Mouse (Mus musculus) kidney, postnatal 0 days (tissue): ENCODE results near the gene Sdk2. TPM values are rescaled to one million over a fixed set of nuclear protein-coding genes. Genes with fewer than 3 reads are reported as not detected.

Experiments
- ATAC-seq: fragments of 200-750 bp; cut with Nextera tagmentation; replicated peaks from 2 replicates; pipeline ENCODE4 v1.8.0; 2017; ENCODE audit warnings: low read depth, moderate number of reproducible peaks, moderate TSS enrichment, moderate library complexity; ENCODE audit not compliant: low FRiP score
- DNase-seq: peaks from one replicate; pipeline ENCODE4 v3.0.0-alpha.2; 2016; ENCODE audit warnings: low spot score
- H3K27ac ChIP-seq: fragments of 300-500 bp; sonication (generic); 2 replicates; pipeline ENCODE4 v1.5.1; 2014; ENCODE audit warnings: mild to moderate bottlenecking
- H3K27me3 ChIP-seq: fragments of 300-500 bp; sonication (generic); 2 replicates; pipeline ENCODE4 v1.6.1; 2014; ENCODE audit warnings: low read length, mixed read lengths; ENCODE audit not compliant: insufficient read depth
- H3K36me3 ChIP-seq: fragments of 300-500 bp; sonication (generic); 2 replicates; pipeline ENCODE4 v1.6.1; 2014; ENCODE audit warnings: low read length, mixed read lengths; ENCODE audit not compliant: insufficient read depth
- H3K4me1 ChIP-seq: fragments of 300-500 bp; sonication (generic); replicated peaks from 2 replicates; pipeline ENCODE4 v1.6.1; 2014; ENCODE audit warnings: antibody characterized with exemption, low read length, mixed read lengths; ENCODE audit not compliant: insufficient read depth
- H3K4me2 ChIP-seq: fragments of 300-500 bp; sonication (generic); 2 replicates; pipeline ENCODE4 v1.6.1; 2014; ENCODE audit warnings: mild to moderate bottlenecking, low read length, moderate library complexity, mixed read lengths
- H3K4me3 ChIP-seq: fragments of 300-500 bp; sonication (generic); replicated peaks from 2 replicates; pipeline ENCODE4 v1.5.1; 2014; ENCODE audit warnings: low read depth, low read length
- H3K9ac ChIP-seq: fragments of 300-500 bp; sonication (generic); 2 replicates; pipeline ENCODE4 v1.6.1; 2014; ENCODE audit warnings: low read depth, low read length
- H3K9me3 ChIP-seq: fragments of 300-500 bp; sonication (generic); replicated peaks from 2 replicates; pipeline ENCODE4 v1.6.1; 2016; ENCODE audit warnings: low read length, inconsistent platforms, mixed read lengths
- CTCF ChIP-seq: IDR thresholded peaks from 2 replicates; pipeline ENCODE4 v1.5.1; 2016; ENCODE audit warnings: antibody characterized with exemption, low read depth, mild to moderate bottlenecking, moderate library complexity
- WGBS: fragments of 180-500 bp; shearing (Covaris S2); extraction: QIAGEN DNeasy Blood & Tissue Kit; methylation state at CpG from one replicate; pipeline ENCODE4 v1.1.7; 2014; 5-methylcytosine and 5-hydroxymethylcytosine counted together
- polyA plus RNA-seq: library from polyadenylated mRNA; unstranded; fragments of >200 nt; fragmentation: Nextera tagmentation; extraction: Ambion mirVana; gene quantifications from 2 replicates; pipeline ENCODE4 v1.2.1, GENCODE M21; 2015

Gene Sdk2
- polyA plus RNA-seq, 1 experiment from 2014 or later = 2.2 TPM

DNA sequence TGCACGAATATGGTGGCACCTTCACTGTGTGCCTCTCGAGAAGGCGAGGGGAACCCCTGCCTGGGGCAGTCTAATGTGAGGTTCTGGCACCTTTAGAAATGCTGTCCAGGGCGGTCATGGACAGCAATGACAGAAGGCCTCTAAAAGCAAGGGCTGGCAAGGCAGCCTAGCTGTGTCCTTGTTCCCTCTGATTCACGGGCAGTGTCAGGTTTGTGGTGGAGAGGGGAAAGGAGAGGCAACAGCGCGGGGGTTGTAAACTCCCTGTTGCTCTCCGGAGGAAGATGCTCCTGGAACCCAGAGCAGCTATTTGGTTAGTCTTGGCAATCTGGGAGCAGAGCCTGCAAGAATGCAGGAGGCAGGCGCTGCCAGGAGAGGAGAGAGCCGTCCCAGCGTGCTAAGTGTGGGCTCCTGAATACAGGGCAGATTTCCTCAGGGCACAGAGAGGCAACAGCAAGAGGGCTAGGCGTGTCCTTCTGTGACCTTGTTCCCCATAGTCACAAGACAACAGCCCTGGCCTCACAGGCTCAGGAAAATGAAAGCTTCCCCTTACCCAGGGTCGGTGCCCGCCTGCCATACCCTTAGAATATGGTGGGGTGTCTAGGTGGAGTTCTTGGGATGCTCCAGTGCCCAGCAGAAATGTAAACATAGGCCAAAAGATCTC lies 289.9 kb downstream of the Sdk2 start:
- H3K27me3 ChIP-seq = no peaks in the 10 kb centered on the region
- no peaks in the 10 kb centered on the region for H3K36me3 ChIP-seq
- no peak overlapping the region for H3K9ac ChIP-seq
- H3K4me2 ChIP-seq = no peak overlapping the region
- TF ChIP-seq CTCF = no peak
- WGBS = 57% methylated on average over 14 of the region's 14 CpGs
- ATAC-seq = no peak
- 0 out of 2 replicates have a peak overlapping the region, but pooled peaks have one; percentile 13 for H3K27ac ChIP-seq
- H3K4me3 ChIP-seq = no peak overlapping the region
- DNase-seq = no peak
- no peaks in the 10 kb centered on the region for H3K9me3 ChIP-seq
- H3K4me1 ChIP-seq = peaks cover 19% of the 10 kb centered on the region

DNA sequence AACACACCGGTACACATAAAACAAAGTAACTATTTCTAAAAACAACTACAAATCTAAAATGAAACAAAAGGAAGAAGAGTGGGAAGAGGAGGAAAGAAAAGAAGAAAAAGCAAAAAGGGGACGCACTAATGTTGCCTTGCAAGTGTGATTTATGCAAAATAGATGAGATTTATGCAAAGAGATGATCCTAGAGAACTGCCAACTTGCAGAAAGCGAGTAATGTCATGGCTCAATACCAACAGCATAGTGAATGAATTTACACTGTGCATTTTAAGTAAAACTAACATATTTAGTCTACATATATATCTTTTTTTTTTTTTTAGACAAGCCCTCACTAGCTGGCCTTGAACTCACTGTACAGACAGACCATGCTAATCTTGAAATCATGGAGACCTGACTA lies 292.1 kb downstream of the Sdk2 start:
- H3K4me3 ChIP-seq = no peak overlapping the region
- H3K9ac ChIP-seq = no peak overlapping the region
- no peak overlapping the region for H3K27ac ChIP-seq
- no peaks in the 10 kb centered on the region for H3K9me3 ChIP-seq
- 93% methylated on average over 3 of the region's 3 CpGs for WGBS
- TF ChIP-seq CTCF = no peak
- H3K27me3 ChIP-seq = no peaks in the 10 kb centered on the region
- no peak for DNase-seq
- ATAC-seq = no peak
- no peak overlapping the region for H3K4me2 ChIP-seq
- H3K36me3 ChIP-seq = no peaks in the 10 kb centered on the region
- H3K4me1 ChIP-seq = peaks cover 13% of the 10 kb centered on the region

DNA sequence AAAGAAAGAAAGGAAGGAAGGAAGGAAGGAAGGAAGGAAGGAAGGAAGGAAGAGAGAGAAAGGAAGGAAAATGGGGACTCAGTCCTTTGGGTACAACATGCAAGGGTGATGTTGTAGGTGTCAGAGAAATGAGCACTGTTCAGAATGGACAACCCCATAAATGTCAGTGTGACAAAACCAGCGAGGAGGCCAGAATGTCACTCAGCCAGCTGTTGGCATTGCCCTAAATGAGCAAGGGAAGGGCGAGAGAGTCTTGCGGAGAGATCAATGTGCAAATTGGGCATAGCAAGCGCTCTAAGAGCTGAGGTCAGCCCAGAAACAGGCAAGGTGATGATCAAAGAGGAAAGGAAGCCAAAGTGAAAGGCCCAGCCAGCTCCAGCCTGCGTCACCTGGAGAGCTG lies 293.7 kb downstream of the Sdk2 start:
- ATAC-seq = no peak
- no peak for TF ChIP-seq CTCF
- WGBS = 85% methylated on average over 5 of the region's 5 CpGs

DNA sequence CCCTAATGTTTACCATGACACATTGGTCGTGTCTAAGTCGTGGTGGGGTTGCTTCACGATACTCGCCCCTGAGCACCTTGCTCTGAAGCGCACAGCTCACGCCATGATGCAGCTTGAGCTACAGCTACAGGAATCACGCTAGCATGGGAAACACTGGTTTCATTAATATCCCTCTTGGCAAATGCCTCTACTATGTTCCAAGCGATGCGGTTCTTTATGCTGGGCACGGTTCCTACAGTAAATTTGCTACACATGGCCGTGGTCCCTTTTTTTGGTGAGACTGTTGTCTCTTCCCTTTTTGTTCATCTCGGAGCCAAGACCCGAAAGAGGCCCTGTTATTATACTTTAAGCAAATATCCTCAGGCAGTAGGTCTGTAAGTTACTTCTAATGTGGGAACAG lies 295.7 kb downstream of the Sdk2 start:
- 89% methylated on average over 13 of the region's 13 CpGs for WGBS
- Histone ChIP-seq H3K36me3 (no peaks in the 10 kb centered on the region), H3K27me3 (no peaks in the 10 kb centered on the region), H3K9ac (no peak overlapping the region), H3K9me3 (no peaks in the 10 kb centered on the region), H3K27ac (no peak overlapping the region), H3K4me3 (no peak overlapping the region), H3K4me2 (no peak overlapping the region), H3K4me1 (0 out of 2 replicates have a peak, but pooled peaks cover 15% of the 10 kb centered on the region)
- ATAC-seq (no peak), DNase-seq (no peak)
- no peak for TF ChIP-seq CTCF

More for the DNA sequence above, 293.7 kb downstream of the Sdk2 start:
- no peaks in the 10 kb centered on the region; the same call in none of the 2 replicates for H3K4me1 ChIP-seq
- no peak overlapping the region for H3K27ac ChIP-seq
- no peaks in the 10 kb centered on the region for H3K9me3 ChIP-seq
- H3K27me3 ChIP-seq = no peaks in the 10 kb centered on the region
- DNase-seq = no peak
- no peaks in the 10 kb centered on the region for H3K36me3 ChIP-seq
- H3K4me3 ChIP-seq = no peak overlapping the region
- no peak overlapping the region for H3K4me2 ChIP-seq
- no peak overlapping the region for H3K9ac ChIP-seq

DNA sequence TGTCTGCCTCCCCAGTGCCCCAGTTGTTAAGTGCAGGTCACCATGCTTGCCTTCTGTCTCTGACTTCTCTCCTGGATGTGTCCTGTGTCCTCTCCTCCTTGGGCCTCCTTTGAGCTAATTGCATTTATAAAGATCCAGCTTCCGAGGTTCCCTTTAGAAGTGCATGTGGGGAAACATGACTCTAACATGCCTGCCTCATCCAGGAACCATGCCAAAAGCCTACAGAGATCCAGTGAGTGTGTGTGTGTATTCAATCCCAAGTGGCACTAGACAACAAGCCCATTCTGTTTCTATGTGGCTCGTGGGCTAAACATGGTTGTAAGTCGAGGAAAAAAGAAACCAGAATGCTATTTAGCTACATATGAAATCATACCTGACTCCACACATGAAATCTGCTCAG lies 298.5 kb downstream of the Sdk2 start:
- Histone ChIP-seq H3K36me3 (no peaks in the 10 kb centered on the region), H3K4me2 (no peak overlapping the region), H3K27me3 (no peaks in the 10 kb centered on the region), H3K27ac (no peak overlapping the region), H3K4me1 (0 out of 2 replicates have a peak, but pooled peaks cover 15% of the 10 kb centered on the region), H3K9me3 (no peaks in the 10 kb centered on the region), H3K4me3 (no peak overlapping the region), H3K9ac (no peak overlapping the region)
- WGBS = 84% methylated on average over 3 of the region's 3 CpGs
- DNase-seq (no peak), ATAC-seq (no peak)
- TF ChIP-seq CTCF = no peak

DNA sequence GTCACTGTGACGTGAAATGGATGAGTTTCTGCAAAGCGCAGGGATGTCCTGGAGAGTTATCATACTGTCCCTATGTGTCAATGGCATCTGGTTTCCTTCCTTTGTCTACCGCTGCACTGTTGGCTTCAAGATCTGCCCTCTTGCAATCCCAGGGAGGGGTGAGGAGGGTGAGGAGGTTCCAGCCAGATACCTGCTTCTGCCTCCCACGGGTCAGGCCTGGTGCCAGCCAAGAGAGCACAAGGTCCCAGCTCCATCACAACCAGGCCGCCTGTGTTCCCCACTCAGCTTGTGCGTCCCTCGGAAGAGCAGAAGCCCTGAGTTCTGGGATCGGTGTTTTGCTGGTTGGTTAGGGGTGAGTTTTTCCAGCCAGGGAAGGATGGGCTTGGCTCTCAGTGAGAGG lies 299.6 kb downstream of the Sdk2 start:
- Histone ChIP-seq H3K9me3 (no peaks in the 10 kb centered on the region), H3K36me3 (no peaks in the 10 kb centered on the region), H3K4me3 (no peak overlapping the region), H3K27ac (peak overlapping the region; percentile 54; the same call in 1 of the 2 replicates), H3K27me3 (no peaks in the 10 kb centered on the region), H3K4me1 (0 out of 2 replicates have a peak, but pooled peaks cover 15% of the 10 kb centered on the region), H3K4me2 (peak overlapping the region; percentile 23; the same call in 1 of the 2 replicates), H3K9ac (no peak overlapping the region)
- no peak for TF ChIP-seq CTCF
- WGBS = 40% methylated on average over 8 of the region's 8 CpGs
- DNase-seq (peak; percentile 57), ATAC-seq (no peak)
